Mouse (Mus musculus) hindbrain, embryonic 12.5 days (tissue): Measurements from ENCODE around the gene Pdlim5. TPM values are rescaled to one million over a fixed set of nuclear protein-coding genes. Genes with fewer than 3 reads are reported as not detected.

Experiments used
- polyA plus RNA-seq: library from polyadenylated mRNA; unstranded; fragments of >200 nt; fragmentation: Nextera tagmentation; extraction: Ambion mirVana; gene quantifications from 2 replicates; pipeline ENCODE4 v1.2.1, GENCODE M21; 2016

Gene Pdlim5
- polyA plus RNA-seq, 1 experiment from 2014 or later = 20.2 TPM

Other genes starting within 250 kb of the Pdlim5 start
- 11.6 and 12.2 TPM in 2 replicates for gene Bmpr1b, start 226.3 kb downstream of the Pdlim5 start, polyA plus RNA-seq
- gene Gbp5, start 98.3 kb upstream of the Pdlim5 start, polyA plus RNA-seq = 0.05 TPM in 1 of 2 replicates, not detected in the other
- gene Gbp7, start 134.6 kb upstream of the Pdlim5 start, polyA plus RNA-seq = 1.5 and 2.0 TPM in 2 replicates
- 0.97 and 1.0 TPM in 2 replicates for gene Gbp3, start 164.3 kb upstream of the Pdlim5 start, polyA plus RNA-seq
- not detected in 2 replicates for gene Gbp2b, start 199.2 kb upstream of the Pdlim5 start, polyA plus RNA-seq
- gene Gbp2, start 224.9 kb upstream of the Pdlim5 start, polyA plus RNA-seq = 0.40 and 0.73 TPM in 2 replicates